Mouse (Mus musculus) liver, adult 2 months (tissue): ENCODE measurements at regions not wholly inside any gene's neighbourhood (a gene's known extent, or its start where the extent isn't known, plus 50 kb on each side); places are given as distances from the start of the nearest gene placed in this dataset.

ENCODE experiments used
- CTCF ChIP-seq: fragments of 200-500 bp; IDR thresholded peaks from 2 replicates; pipeline ENCODE4 v1.5.1; 2011; ENCODE audit warnings: low read depth, low read length, control low read depth
- POLR2A ChIP-seq: fragments of 200-500 bp; IDR thresholded peaks from 2 replicates; pipeline ENCODE4 v1.6.1; 2011; ENCODE audit warnings: low read length, control low read depth; ENCODE audit not compliant: insufficient read depth; ENCODE audit errors: extremely low read depth

DNA sequence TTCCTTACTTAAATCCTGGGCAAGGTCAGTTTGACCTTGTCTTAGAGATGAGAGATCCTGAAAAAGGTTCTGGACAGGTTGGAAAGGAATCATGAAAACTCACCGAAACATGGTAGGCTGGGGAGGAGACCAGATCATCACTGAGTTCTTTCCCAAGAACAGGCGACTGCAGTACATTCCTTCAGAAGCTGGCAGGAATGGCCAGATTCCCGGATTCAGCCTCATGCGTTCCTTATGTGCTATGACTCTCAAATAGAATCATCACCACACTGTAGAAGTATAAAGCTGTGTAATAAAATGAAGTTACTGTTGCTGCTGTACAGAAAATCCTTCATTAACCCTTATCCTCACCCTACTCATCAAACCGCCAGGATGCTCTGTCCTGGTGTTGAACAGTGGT, 307.6 kb upstream of the Nmur2 start:
- TF ChIP-seq CTCF (no peak), POLR2A (no peak)
